Comparison of ENCODE assay signal across 20 mouse cellular contexts in genomic region chr5:92951079-92951478, GRCm38 (mm10).
A peak's percentile ranks its signal among the peaks of the same experiment; 100 is the strongest.
DNase-seq lines count a peak whose midpoint lies in the region; ATAC-seq and TF ChIP-seq lines count a peak whose summit lies in the region.
"Had no signal": no experiment of that assay in that cellular context is flagged by ENCODE, and none has a peak within 500 bp of the region (broad histone marks: within the 10 kb centered on the region; RNA-seq: fewer than 3 reads in every experiment).

No protein-coding gene starts in this region.

- H3K4me1 ChIP-seq in ES-E14 (ENCODE audit: control insufficient read depth in 2 of 2, insufficient read depth in 2 of 2, low read length in 2 of 2, poor library complexity in 1 of 2), result peaks cover 0 to 7% of the 10 kb centered on the region in 2 experiments; a peak in 1 of 4 replicates
- H3K4me1 ChIP-seq: embryonic facial prominence, embryonic 12.5 days had no signal

- no peak for DNase-seq in frontal cortex, postnatal 10 days (ENCODE audit: low spot score in 2 of 2)
- DNase-seq in right cerebral cortex, adult 18-20 months, result peak; percentile 51
- no peak for DNase-seq in right cerebral cortex, adult 2 months (ENCODE audit: low spot score in 2 of 2)
- DNase-seq in ES-E14 (ENCODE audit: low read depth, low spot score), result no peak
- no peak for DNase-seq in gastrocnemius, postnatal 10 days
- DNase-seq: adrenal gland, adult 2 months; adrenal gland, postnatal 10 days; adrenal gland, postnatal 25 days; B cell, adult 2 months; cerebellum, adult 11-12 months; cerebellum, adult 2 months; cerebellum, adult 9-10 months; forebrain, postnatal 0 days had no signal

- no peak overlapping the region for H3K27ac ChIP-seq in ES-E14 (ENCODE audit: insufficient read depth, low read depth, low read length, poor library complexity, severe bottlenecking)
- H3K27ac ChIP-seq: embryonic facial prominence, embryonic 12.5 days; forebrain, embryonic 13.5 days had no signal

- ATAC-seq in frontal cortex, adult (ENCODE audit: low TSS enrichment), result peak; percentile 36; the same call in 1 of the 2 replicates
- no peak for ATAC-seq in megakaryocyte-erythroid progenitor cell, adult 5-6 weeks (replicated peaks; ENCODE audit: low FRiP score, low TSS enrichment, poor library complexity, severe bottlenecking)
- ATAC-seq: CD4-positive, CD25-positive, alpha-beta regulatory T cell, adult 4 months; forebrain, embryonic 13.5 days; forebrain, embryonic 15.5 days; forebrain, postnatal 0 days had no signal

- no peak overlapping the region for H3K9ac ChIP-seq in ES-E14 (ENCODE audit: insufficient read depth, low read depth, low read length, poor library complexity, severe bottlenecking)
- H3K9ac ChIP-seq: embryonic facial prominence, embryonic 12.5 days; forebrain, embryonic 15.5 days; forebrain, postnatal 0 days had no signal

- peak overlapping the region; percentile 9 to 24; a peak in 3 of 4 replicates for H3K4me3 ChIP-seq in ES-E14 (ENCODE audit: insufficient read depth in 1 of 2, low read depth in 1 of 2, low read length in 2 of 2, poor library complexity in 1 of 2, severe bottlenecking in 1 of 2)
- H3K4me3 ChIP-seq: embryonic facial prominence, embryonic 10.5 days; embryonic facial prominence, embryonic 12.5 days; forebrain, embryonic 13.5 days; forebrain, embryonic 15.5 days had no signal

- peaks cover 32% of the 10 kb centered on the region for H3K36me3 ChIP-seq in ES-E14 (ENCODE audit: control insufficient read depth, insufficient read depth, low read length, poor library complexity, severe bottlenecking)
- H3K36me3 ChIP-seq: forebrain, embryonic 15.5 days had no signal

- H3K9me3 ChIP-seq in ES-E14 (ENCODE audit: control insufficient read depth, insufficient read depth, low read depth, low read length), result no peaks in the 10 kb centered on the region
- H3K9me3 ChIP-seq: embryonic facial prominence, embryonic 10.5 days; embryonic facial prominence, embryonic 12.5 days; forebrain, embryonic 13.5 days; forebrain, embryonic 15.5 days had no signal

- in situ Hi-C loops in ES-E14 (cut with MboI; ENCODE audit: low sequenced_read_pairs in 2 of 2, unreplicated experiment in 2 of 2), result loop anchor here (25.0 kb wide), 2 partner anchors 214 to 239 kb away; no protein-coding TSS in a partner anchor

TF ChIP-seq in ES-E14, 5 proteins besides CTCF, POLR2A, EP300 and RAD21:
- no peak for TF ChIP-seq ZNF384 (IDR thresholded peaks at IDR 0.05; ENCODE audit: low read depth, low read length)
- no peak for TF ChIP-seq CHD2 (IDR thresholded peaks at IDR 0.05; ENCODE audit: low read depth, low read length)
- no peak for TF ChIP-seq HCFC1 (IDR thresholded peaks at IDR 0.05; ENCODE audit: borderline replicate concordance, insufficient read depth, low read length)
- TF ChIP-seq MAFK (IDR thresholded peaks at IDR 0.05; ENCODE audit: insufficient read depth, low read depth, low read length), result no peak
- TF ChIP-seq ZC3H11A (IDR thresholded peaks at IDR 0.05; ENCODE audit: borderline replicate concordance, low read depth, low read length), result no peak
